Mouse (Mus musculus) liver, embryonic 11.5 days (tissue): ENCODE measurements around the gene Scfd2. TPM values are rescaled to one million over a fixed set of nuclear protein-coding genes. Genes with fewer than 3 reads are reported as not detected.

Experiments
- ATAC-seq: fragments of 200-750 bp; cut with Nextera tagmentation; replicated peaks from 2 replicates; pipeline ENCODE4 v1.8.0; 2017; ENCODE audit warnings: moderate number of reproducible peaks, mild to moderate bottlenecking, moderate TSS enrichment, moderate library complexity; ENCODE audit not compliant: low FRiP score
- DNase-seq: peaks from one replicate; pipeline ENCODE4 v3.0.0-alpha.2; 2017; ENCODE audit warnings: low spot score
- H3K27ac ChIP-seq: fragments of 300-500 bp; sonication (generic); 2 replicates; pipeline ENCODE4 v1.5.1; 2014; ENCODE audit warnings: mild to moderate bottlenecking, low read depth, low read length, control low read depth
- H3K27me3 ChIP-seq: fragments of 300-500 bp; sonication (generic); replicated peaks from 2 replicates; pipeline ENCODE4 v1.6.1; 2014; ENCODE audit warnings: low read length, mixed read lengths; ENCODE audit not compliant: control insufficient read depth, insufficient read depth
- H3K36me3 ChIP-seq: fragments of 300-500 bp; sonication (generic); 2 replicates; pipeline ENCODE4 v1.6.1; 2014; ENCODE audit warnings: mild to moderate bottlenecking, low read length, moderate library complexity, mixed read lengths; ENCODE audit not compliant: control insufficient read depth, insufficient read depth
- H3K4me1 ChIP-seq: fragments of 300-500 bp; sonication (generic); replicated peaks from 2 replicates; pipeline ENCODE4 v1.6.1; 2014; ENCODE audit warnings: low read length, mixed read lengths; ENCODE audit not compliant: control insufficient read depth, insufficient read depth
- H3K4me2 ChIP-seq: fragments of 300-500 bp; sonication (generic); 2 replicates; pipeline ENCODE4 v1.6.1; 2014; ENCODE audit warnings: mild to moderate bottlenecking, control low read depth, moderate library complexity
- H3K4me3 ChIP-seq: fragments of 300-500 bp; sonication (generic); 2 replicates; pipeline ENCODE4 v1.5.1; 2014; ENCODE audit warnings: low read depth, low read length, control low read depth
- H3K9ac ChIP-seq: fragments of 300-500 bp; sonication (generic); 2 replicates; pipeline ENCODE4 v1.6.1; 2014; ENCODE audit warnings: low read depth, low read length, control low read depth
- H3K9me3 ChIP-seq: fragments of 300-500 bp; sonication (generic); 2 replicates; pipeline ENCODE4 v1.6.1; 2016; ENCODE audit warnings: low read length, inconsistent platforms, mixed read lengths; ENCODE audit not compliant: control insufficient read depth
- WGBS: fragments of 180-500 bp; shearing (Covaris S2); extraction: QIAGEN DNeasy Blood & Tissue Kit; methylation state at CpG from one replicate; pipeline ENCODE4 v1.1.7; 2014; 5-methylcytosine and 5-hydroxymethylcytosine counted together
- polyA plus RNA-seq: library from polyadenylated mRNA; unstranded; fragments of >200 nt; fragmentation: Nextera tagmentation; extraction: Ambion mirVana; gene quantifications from 2 replicates; pipeline ENCODE4 v1.2.1, GENCODE M21; 2014

The Scfd2 gene
- polyA plus RNA-seq, 1 experiment from 2014 or later, result 20.7 TPM

- Histone ChIP-seq H3K9ac (no peak overlapping the region), H3K4me2 (no peak overlapping the region), H3K27me3 (no peaks in the 10 kb centered on the region), H3K4me1 (peaks cover 19% of the 10 kb centered on the region), H3K27ac (no peak overlapping the region), H3K36me3 (no peaks in the 10 kb centered on the region), H3K4me3 (no peak overlapping the region), H3K9me3 (no peaks in the 10 kb centered on the region)
- ATAC-seq (no peak), DNase-seq (no peak)
- WGBS, result 69% methylated on average over 13 of the region's 13 CpGs
These were observed 265.7 kb downstream of the Scfd2 start for GRCm38 (mm10) chr5:74265601-74266475.

- no peaks in the 10 kb centered on the region for H3K9me3 ChIP-seq
- no peaks in the 10 kb centered on the region for H3K36me3 ChIP-seq
- WGBS, result 76% methylated on average over 6 of the region's 6 CpGs
- H3K27ac ChIP-seq, result no peak overlapping the region
- H3K4me3 ChIP-seq, result no peak overlapping the region
- H3K9ac ChIP-seq, result no peak overlapping the region
- H3K4me2 ChIP-seq, result no peak overlapping the region
- H3K27me3 ChIP-seq, result no peaks in the 10 kb centered on the region
- H3K4me1 ChIP-seq, result peaks cover 26% of the 10 kb centered on the region
- ATAC-seq, result no peak
- DNase-seq, result no peak
These were observed 266.4 kb downstream of the Scfd2 start for GRCm38 (mm10) chr5:74265151-74265550.

GRCm38 (mm10) chr5:74264541-74264940 is 267.0 kb downstream of the Scfd2 start:
- peaks cover 28% of the 10 kb centered on the region for H3K4me1 ChIP-seq
- no peak overlapping the region for H3K27ac ChIP-seq

GRCm38 (mm10) chr5:74261016-74261415 is 270.5 kb downstream of the Scfd2 start:
- no peak overlapping the region for H3K4me3 ChIP-seq
- H3K4me2 ChIP-seq, result peak overlapping the region; percentile 51
- no peak overlapping the region for H3K9ac ChIP-seq
- no peaks in the 10 kb centered on the region for H3K27me3 ChIP-seq
- DNase-seq (peak; percentile 24), ATAC-seq (no peak)
- H3K36me3 ChIP-seq, result no peaks in the 10 kb centered on the region
- H3K27ac ChIP-seq, result peak overlapping the region; percentile 81
- no peaks in the 10 kb centered on the region for H3K9me3 ChIP-seq
- peaks cover 28% of the 10 kb centered on the region for H3K4me1 ChIP-seq
- 78% methylated on average over 6 of the region's 6 CpGs for WGBS

More at GRCm38 (mm10) chr5:74264541-74264940, 267.0 kb downstream of the Scfd2 start:
- 82% methylated on average over 4 of the region's 4 CpGs for WGBS
- no peak overlapping the region for H3K9ac ChIP-seq
- no peaks in the 10 kb centered on the region for H3K36me3 ChIP-seq
- H3K9me3 ChIP-seq, result no peaks in the 10 kb centered on the region
- DNase-seq, result no peak
- H3K4me2 ChIP-seq, result no peak overlapping the region
- ATAC-seq, result no peak
- no peaks in the 10 kb centered on the region for H3K27me3 ChIP-seq
- H3K4me3 ChIP-seq, result no peak overlapping the region

- Histone ChIP-seq H3K27ac (peak overlapping the region; percentile 81), H3K4me1 (peaks cover 28% of the 10 kb centered on the region), H3K4me2 (peak overlapping the region; percentile 51), H3K9me3 (no peaks in the 10 kb centered on the region), H3K4me3 (no peak overlapping the region; the same call in 1 of the 2 replicates), H3K9ac (peak overlapping the region; percentile 47), H3K36me3 (no peaks in the 10 kb centered on the region), H3K27me3 (no peaks in the 10 kb centered on the region)
- WGBS, result 22% methylated on average over 9 of the region's 9 CpGs
- ATAC-seq (peak; percentile 79), DNase-seq (peak; percentile 69)
These were observed 271.2 kb downstream of the Scfd2 start for GRCm38 (mm10) chr5:74260378-74260809.

- Histone ChIP-seq H3K4me1 (peaks cover 19% of the 10 kb centered on the region), H3K27ac (no peak overlapping the region), H3K9ac (no peak overlapping the region), H3K27me3 (no peaks in the 10 kb centered on the region), H3K4me2 (no peak overlapping the region), H3K9me3 (no peaks in the 10 kb centered on the region), H3K36me3 (no peaks in the 10 kb centered on the region), H3K4me3 (no peak overlapping the region)
- ATAC-seq (no peak), DNase-seq (no peak)
- WGBS, result 58% methylated on average over 4 of the region's 4 CpGs
These were observed 274.9 kb downstream of the Scfd2 start for GRCm38 (mm10) chr5:74256705-74257104.

GRCm38 (mm10) chr5:74254996-74255395 is 276.6 kb downstream of the Scfd2 start:
- WGBS, result 68% methylated on average over 1 of the region's 1 CpGs
- peaks cover 8% of the 10 kb centered on the region for H3K4me1 ChIP-seq
- no peak for ATAC-seq

GRCm38 (mm10) chr5:74253724-74254328 is 277.7 kb downstream of the Scfd2 start:
- ATAC-seq, result no peak
- Histone ChIP-seq H3K4me1 (peaks cover 7% of the 10 kb centered on the region; the same call in 1 of the 2 replicates), H3K9me3 (no peaks in the 10 kb centered on the region), H3K27ac (no peak overlapping the region), H3K4me2 (no peak overlapping the region), H3K4me3 (no peak overlapping the region), H3K27me3 (no peaks in the 10 kb centered on the region), H3K36me3 (no peaks in the 10 kb centered on the region), H3K9ac (no peak overlapping the region)
- DNase-seq, result no peak
- 54% methylated on average over 7 of the region's 7 CpGs for WGBS

More at GRCm38 (mm10) chr5:74254996-74255395, 276.6 kb downstream of the Scfd2 start:
- DNase-seq, result no peak
- no peak overlapping the region for H3K4me2 ChIP-seq
- no peaks in the 10 kb centered on the region for H3K27me3 ChIP-seq
- no peak overlapping the region for H3K27ac ChIP-seq
- H3K4me3 ChIP-seq, result no peak overlapping the region
- H3K36me3 ChIP-seq, result no peaks in the 10 kb centered on the region
- no peaks in the 10 kb centered on the region for H3K9me3 ChIP-seq
- H3K9ac ChIP-seq, result no peak overlapping the region
